Mouse (Mus musculus): ENCODE measurements around the gene Nfia.

Nfia gene

DNA sequence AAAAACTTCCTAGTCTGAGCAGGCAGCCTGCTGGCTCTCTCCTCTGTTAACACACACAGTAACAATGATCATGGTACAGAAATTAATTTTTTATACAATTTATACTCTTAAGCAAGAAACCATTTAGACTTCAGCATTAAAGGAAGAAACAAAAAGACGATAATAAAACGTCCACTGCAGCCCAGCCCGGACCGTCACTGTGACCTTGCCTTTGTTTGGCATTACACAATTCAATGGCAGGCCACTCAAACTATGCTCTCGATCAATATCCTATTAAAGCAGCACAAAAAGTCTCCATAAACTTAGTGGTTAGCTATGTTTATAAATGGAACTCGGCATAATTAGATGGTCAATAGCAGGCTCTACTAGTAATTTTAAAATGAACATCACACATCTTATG is 232.5 kb downstream of the Nfia start:
- no peak for DNase-seq (ENCODE audit: low spot score)

DNA sequence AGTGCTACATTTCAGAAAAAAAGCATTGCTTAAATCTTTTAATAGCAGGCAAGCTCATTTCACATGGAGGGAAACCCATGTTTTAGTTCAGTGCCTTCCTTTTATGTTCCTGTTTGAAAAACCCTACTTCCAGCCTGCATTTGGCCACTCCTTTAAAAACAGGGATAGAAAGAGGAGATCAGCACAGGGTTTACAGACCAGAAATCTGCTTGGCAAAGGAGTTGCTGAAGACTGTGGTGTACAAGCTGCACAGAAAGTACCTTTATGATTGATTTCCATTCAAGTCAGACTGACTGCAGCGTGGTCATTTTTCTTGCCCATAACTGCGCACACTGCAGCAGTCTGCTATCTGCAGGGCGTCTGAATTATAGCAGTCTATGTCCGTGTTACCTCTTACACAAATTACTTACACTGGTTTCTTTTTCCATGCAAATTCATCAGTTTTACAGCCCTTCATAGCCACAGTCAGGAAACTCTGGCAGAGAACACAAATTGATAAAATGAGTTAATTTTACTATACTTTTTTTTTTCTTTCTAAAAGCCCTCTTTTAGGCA is 236.4 kb downstream of the Nfia start:
- DNase-seq (ENCODE audit: low spot score) = no peak

DNA sequence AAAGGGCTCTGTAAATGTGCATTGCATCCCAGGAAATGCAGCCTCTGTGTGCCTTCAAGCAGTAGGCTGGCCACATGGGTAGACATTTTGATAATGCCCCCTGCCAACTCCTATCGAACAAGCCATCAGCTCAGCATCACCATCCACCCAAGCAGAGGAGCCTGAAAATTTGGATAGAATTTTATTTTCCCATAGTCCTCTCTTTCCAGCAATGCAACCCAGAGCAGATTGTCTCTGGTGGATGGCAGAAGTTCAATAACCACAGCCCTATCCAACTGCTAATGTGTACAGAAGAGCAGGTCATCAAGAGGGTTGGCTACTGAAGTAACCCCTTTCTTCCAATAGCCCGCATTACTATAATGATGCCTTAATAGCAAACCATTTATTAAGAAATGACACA is 237.4 kb downstream of the Nfia start:
- DNase-seq (ENCODE audit: low spot score) = no peak

DNA sequence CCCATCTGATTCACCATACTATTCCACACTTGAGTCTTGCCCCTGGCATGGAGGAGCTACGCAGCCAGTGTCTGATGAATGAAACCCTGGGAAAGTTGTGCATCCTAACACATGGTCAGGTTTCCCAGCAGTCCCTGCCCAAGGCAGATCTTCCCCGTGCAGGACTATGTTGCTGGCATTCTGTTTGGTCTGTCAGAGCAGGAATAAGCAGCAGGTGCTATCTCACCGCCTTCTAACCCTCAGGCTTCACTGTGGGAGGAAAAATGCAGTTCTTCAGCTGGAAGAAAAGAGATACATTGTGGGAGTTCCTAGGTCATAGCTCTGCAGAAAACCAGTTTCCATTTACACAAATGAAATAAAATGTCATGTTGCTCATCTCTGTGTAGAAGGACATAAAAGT is 247.3 kb downstream of the Nfia start:
- no peak for DNase-seq (ENCODE audit: low spot score)

DNA sequence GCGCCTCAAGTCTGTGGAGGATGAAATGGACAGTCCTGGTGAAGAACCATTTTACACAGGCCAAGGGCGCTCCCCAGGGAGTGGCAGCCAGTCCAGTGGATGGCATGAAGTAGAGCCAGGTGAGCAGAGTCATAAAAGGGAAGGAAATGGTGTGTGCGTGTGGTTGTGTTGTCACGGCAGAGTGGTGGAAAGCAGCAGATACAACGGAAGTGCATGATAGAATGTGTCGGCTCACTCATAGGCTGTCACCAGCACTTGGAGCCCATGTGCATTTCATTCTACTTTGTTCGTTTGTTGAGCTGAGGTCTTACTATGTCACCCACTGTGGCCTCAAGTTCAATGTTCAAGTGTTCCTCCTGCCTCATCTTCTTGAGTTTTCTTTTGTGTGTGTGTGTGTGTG is 248.3 kb downstream of the Nfia start:
- DNase-seq (ENCODE audit: low spot score) = no peak

DNA sequence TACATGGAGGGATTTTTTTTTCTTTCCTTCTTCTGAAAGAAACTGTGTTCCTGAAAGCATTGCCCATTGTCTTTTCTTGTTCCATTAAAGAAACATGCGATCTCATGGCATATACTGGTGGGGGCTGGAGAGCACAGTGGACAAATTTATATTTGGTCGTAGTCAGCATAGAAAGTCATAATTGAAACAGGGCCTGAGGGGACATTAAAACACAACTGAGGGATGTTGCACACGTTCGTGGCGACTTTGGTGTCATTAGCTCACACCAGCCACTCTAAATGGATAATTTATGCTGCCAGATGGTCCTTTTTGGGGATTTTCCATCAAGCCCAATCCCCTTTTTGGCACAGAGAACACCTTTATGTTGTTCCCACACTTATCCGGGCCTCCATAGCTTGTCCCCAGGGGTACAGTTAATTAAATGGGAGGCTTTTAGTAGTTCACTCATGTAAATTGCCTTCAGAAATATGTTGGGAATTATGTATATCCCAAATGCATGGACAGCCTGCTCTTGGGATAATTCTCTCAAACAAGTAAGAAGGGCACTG is 250.8 kb downstream of the Nfia start:
- no peak for DNase-seq (ENCODE audit: low spot score)

DNA sequence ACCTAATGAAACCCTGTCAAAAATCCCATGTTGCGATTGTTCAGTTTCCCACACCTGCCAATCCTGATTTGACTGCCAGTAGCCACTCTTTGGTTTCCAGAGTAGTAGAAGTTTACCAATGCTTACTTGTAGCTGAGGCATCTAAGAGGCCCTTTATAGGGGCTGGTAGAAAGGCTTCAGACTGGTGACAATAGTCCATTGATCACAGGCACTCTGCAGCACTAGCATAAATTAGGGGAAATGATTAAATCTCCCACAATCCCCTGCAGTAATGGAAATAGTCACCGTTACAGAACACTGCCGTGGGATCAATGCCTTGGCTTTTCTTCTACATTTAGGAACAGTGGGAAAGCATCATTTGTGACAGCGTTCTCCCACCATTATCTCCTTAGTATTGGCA is 254.9 kb downstream of the Nfia start:
- DNase-seq (ENCODE audit: low spot score) = no peak

DNA sequence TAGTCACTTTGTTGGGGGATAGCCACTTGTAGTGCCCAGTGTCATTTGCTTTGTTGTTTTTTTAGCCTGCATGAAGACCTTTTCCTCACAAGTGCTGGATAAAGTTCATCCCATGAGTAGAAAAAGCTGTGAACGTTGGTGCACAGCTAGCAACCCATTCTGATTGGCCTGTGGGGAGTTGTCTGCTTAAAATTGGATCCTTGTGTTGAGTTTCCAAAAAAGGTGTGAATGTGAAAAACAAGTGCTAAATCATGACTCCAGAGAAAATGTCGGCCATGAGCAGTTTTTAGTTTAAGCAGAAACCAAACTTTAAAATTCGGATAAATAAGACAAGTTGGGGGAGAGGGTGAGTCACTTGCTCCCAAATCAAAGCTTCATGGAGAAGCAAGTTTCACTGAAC is 259.3 kb downstream of the Nfia start:
- DNase-seq (ENCODE audit: low spot score) = no peak

DNA sequence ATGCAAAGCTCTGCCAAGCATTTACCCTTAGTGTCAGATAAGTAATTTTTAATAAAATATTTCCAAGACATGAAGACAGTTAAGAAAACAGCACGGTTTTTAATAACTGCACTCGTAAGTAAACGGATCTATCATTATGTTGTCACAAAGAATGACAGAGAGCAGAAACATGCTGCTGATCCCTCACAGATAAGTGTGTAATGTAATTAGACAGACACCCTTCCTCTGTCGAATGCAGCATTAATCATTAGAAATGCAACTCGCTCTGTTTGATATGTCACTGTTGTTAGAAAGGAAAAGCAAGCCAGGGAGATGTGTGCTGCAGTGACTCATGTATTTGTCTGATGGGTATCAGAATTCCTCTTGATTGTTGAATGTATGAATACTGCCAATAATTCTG is 259.8 kb downstream of the Nfia start:
- DNase-seq (ENCODE audit: low spot score) = no peak

DNA sequence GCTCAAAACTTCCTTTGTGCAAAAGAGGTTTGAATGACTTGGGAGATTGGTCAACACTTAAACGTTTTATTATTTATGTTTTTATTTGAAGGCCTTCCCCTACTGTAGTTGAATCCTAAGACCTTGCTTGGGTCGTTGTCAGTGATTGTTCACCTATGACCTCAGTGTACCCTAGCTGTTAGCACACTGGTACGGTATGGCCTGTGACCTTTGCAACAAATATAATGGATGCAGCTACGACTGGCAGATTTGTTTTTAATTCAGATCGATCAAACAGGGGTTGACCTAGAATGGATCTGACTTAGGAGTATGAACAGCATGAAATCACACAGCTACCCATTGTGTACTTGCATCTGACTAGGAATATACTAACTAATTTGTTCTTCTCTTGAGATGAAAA is 266.6 kb downstream of the Nfia start:
- DNase-seq (ENCODE audit: low spot score) = no peak

DNA sequence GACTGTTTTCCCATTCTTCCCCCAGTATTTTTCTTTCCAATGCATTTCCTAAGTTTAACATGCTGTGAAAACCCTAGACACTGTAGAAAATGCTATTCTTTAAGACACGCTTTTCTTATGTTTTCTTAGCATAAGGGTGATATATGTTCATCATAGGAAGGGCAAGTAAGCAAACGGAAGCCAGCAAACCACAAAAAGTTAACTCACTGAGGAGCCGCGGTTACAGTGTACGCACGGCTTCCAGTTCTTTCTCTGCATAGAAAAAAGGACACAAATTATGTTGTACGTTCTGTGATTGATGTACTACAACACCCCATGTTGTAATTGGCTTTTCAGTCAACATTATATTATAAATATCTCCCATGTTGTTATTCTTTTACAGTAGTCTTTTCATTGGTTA is 267.6 kb downstream of the Nfia start:
- no peak for DNase-seq (ENCODE audit: low spot score)

DNA sequence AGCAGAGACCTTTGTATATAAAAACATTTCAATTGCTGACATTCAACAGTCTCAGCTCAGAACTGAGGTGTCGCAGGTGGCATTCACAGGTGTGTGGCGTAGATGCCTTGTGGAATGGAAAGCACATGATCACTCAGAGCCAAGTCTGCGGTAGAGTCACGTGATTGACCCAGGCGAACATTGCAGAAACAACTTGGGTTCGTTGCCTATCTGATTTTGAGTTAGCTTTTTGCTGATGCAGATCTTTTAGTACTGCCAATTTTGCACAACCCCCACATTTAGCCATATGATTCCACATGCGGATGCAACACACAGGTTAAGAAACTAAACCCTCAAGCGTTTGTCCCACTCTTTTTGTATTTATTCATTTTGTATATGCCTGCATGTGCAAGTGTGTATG is 272.1 kb downstream of the Nfia start:
- no peak for DNase-seq (ENCODE audit: low spot score)

DNA sequence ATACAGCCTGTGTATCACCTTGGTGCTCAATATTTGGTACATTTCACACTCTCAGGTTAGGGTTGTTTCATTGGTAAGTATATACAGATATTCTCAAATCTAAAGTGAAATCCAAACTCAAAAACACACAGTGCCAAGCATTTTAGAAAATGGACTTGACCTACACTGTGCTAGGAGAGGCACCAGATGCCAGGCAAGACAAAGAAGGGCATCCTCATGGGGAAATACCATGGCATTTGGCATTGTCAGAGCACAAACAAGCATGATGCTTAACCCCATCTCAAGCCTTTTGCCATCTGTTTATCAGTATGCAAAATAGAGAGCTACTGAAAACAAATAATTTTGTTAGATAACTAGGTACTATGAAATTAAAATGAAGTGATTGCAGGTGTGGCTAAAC is 274.8 kb downstream of the Nfia start:
- DNase-seq (ENCODE audit: low spot score) = no peak

DNA sequence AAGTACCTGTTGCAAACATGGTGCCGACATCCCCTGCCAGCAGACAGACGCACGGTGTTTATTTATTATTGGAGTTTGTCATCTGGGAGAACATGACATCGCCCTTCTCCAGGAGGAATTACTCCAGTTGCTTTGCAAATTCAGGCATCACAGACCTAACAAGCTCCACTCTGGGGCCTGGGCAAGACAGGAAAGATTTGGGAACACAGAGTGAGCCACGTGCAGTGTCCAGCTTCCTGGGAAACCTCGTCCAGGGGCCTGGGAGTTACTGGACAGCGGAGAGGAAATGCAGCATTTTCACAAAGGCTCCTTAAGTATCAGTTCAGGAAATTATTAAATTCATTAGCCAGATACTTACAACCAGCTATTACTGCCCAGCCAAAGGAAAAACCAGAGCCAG is 277.1 kb downstream of the Nfia start:
- DNase-seq (ENCODE audit: low spot score) = no peak

DNA sequence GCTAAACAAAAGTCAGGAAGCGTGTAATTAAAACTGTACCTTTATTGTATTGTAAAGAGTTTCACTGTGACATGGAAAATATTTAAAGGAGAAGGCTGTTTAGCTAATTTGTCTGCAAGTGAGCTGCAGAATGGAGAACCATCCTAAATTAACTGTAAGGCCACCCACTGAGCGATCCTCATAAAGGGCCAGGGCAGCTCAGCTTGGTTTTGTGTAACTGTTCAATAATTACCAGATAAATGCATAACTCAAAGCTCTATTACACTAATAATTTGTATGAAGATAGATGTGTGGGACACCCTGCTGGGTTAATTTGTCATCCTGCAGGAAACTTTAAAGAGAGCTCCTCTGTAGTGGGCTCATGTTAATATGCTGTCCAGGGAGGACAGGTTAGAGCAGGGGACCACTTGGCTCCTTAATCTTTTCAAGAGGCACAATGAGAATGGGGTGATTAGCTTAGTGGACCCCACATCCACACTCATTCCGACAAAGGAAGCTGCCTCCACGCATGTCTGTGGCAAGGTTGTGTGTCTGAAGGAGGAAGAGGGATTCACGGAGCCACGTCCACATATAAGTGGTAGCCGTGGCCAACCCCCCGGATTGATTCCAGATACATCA is 277.6 kb downstream of the Nfia start:
- no peak for DNase-seq (ENCODE audit: low spot score)

DNA sequence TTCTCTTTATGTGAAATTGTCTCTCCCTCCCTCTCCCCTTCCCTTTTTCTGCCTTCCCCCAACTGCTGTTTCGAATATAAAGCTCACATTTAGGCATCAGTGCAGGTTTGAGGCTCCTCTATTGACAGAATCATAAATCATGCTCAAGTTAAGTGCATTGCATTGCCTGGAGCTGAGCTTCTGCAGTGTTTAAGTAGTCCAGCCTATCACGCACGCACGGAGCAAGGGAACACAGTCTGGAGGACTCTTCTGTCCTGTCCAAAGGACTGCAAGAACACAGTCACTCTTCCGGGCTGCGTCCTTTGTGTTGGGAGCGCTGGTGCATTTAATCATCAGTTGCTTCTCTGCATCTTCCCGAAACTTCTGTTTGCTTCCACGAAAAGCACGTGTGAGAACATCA is 278.2 kb downstream of the Nfia start:
- no peak for DNase-seq (ENCODE audit: low spot score)

DNA sequence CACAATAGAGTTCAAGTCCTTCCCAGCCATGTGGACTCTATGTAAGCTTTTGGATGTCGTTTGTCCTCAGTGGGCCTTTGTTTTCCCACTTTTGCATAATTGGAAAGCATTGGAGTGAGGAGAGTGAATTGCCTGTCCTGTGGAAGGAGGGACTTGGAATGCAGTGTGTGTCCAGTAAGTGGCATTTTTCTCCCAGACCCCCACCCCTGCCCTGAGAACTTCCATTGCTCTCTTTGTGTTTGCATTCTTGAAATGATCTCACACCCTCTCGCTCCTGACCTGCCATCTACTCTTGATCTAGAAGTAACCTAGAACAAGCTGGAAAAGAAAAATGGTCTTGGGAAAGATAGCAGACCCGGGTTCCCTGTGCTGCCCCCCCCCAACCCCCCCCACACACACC is 278.8 kb downstream of the Nfia start:
- no peak for DNase-seq (ENCODE audit: low spot score)

DNA sequence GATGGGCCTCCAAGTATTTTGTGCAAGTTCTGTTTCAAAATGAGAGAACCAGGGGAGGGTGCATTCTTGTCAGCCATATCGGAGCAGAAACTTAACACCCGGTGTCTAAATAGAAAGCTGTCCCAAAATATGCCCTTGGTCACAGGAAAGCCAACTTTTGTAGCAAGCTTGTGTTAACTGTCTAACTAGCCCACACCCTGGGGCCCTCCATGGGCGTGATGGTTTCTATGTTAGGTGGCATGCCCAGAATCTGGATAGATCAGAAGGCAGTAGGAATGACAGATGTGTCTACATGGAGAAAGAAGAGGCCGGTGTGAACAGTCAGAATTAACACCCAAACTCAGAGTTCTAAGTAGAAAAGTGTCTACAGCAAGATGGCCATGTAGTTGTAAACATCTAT is 282.5 kb downstream of the Nfia start:
- no peak for DNase-seq (ENCODE audit: low spot score)

DNA sequence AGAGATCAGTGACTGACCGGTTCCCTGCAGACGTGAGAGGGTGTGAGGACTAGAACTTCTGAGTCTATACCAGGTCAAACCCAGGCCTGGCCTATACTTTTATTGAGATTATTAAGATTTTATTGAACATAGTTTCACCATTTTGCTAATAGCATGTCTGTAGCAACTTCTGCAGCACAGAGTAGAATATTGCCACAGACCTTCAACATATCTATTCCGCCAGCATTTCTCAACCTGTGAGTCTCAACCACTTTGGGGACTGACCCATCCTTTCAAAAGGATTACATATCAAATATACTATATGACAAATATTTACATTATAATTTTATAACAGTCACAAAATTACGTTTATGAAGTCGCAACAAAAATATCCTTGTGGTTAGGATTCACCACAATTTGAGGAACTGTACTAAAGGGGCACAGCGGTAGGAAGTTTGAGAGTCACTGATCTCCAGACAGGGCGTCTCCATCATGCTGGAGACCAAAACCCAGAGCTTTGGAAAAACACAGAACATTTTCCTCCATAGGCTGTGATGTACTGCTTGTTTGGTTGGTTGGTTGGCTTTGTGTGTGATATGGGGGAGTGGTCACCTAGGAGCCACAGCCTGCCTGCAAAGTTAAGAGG is 284.0 kb downstream of the Nfia start:
- no peak for DNase-seq (ENCODE audit: low spot score)

DNA sequence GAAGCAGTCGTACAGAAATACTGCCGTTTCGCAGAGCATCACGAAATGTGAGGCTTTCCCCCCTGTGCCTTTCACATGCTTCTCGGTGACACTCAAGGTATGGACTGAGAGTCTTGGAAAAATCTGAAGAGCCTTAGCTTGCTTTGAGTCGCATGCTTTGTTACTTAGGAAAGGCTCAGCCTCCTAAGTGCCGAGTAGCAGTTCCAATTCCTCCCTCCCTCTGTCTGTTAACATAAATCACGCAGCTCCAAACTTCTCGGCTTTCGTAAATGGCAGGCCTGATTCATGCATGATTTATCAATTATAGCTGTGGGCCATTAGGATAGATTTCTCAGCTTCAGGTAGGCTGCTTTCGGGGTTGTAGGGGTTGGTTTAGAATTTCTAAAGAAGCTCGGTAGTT is 284.7 kb downstream of the Nfia start:
- no peak for DNase-seq (ENCODE audit: low spot score)

DNA sequence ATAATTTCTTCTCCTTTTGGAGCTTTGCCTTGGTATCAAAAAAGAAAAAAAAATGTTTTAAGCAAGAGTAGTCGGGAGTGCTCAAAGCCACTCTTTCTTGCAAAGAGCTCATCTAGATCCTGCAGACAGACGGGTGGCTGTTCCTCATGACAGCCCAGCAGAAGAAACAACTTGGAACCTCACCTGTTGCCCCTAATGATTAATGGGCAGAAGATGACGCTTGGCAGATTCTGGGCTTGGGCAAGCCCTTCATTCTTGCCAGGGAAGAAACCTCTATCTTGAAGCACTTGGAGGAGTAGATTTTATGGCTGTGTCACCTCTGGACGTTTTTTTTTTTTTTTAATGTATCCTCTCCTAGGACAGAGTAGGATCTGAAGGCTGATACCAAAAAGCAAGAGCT is 285.2 kb downstream of the Nfia start:
- no peak for DNase-seq (ENCODE audit: low spot score)

DNA sequence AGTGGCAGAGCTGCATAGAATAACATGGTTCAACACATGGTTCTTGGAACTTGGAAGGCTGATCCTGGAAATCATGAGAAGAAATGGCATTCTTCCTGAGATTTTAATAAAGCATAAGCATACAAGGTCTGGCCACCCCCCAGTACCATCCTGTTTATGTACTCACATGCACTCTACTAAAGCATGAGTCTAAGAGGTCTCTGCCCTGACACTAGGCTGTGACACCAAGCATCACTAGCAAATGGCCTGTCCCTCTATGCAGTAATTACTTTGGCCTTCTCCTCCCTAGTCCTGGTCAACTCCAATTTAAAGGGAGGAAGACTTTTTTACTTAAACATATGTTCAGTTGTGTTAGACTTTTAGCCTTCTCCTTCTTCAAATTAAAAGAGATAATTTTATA is 285.6 kb downstream of the Nfia start:
- no peak for DNase-seq (ENCODE audit: low spot score)

DNA sequence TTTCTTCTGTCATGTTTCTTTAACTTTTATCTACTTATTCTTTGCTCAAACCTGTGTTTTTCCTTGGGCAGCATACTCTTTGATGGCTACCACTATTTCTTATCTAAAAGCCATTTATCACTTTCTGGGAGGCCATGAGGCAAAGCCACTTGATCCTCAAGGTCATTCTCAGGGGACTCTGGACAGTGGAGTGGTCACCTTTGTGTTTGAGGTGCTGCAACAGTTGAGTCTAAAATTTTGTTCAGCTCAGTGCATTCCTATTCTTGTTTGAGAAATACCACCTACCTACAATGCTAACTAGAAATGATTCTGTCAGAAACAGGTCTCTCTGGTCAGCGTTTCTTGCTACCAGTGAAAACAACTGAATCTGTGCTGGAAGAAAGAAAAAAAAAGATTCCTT is 288.1 kb downstream of the Nfia start:
- no peak for DNase-seq (ENCODE audit: low spot score)

DNA sequence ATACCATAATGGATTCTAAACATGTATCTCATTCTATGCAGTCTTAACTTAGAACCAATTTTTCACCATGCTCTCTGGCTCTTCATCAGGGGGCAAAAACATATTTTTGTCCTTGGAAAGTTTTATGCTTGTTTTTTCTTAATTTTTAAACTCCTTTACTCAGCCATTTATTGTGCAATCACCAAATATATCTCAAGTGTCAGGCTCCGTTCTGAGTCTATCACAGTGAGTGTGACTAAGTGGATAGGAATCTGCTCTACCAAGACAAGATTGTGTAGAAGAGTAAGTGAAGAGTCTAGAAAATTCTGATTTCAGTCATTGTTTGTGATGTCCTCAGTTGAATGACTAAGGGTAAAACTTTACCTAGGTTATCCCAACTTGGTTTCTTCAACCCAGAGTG is 288.6 kb downstream of the Nfia start:
- DNase-seq (ENCODE audit: low spot score) = no peak
